Mouse (Mus musculus) heart, embryonic 16.5 days (tissue): ENCODE results near the gene Oaz3. TPM values are rescaled to one million over a fixed set of nuclear protein-coding genes. Genes with fewer than 3 reads are reported as not detected.

ENCODE experiments used
- ATAC-seq: fragments of 200-750 bp; cut with Nextera tagmentation; replicated peaks from 2 replicates; pipeline ENCODE4 v1.8.0; 2017; ENCODE audit warnings: moderate number of reproducible peaks; ENCODE audit not compliant: insufficient read depth, low FRiP score; ENCODE audit errors: extremely low read depth
- H3K27ac ChIP-seq: fragments of 300-500 bp; sonication (generic); 2 replicates; pipeline ENCODE4 v1.5.1; 2014; ENCODE audit warnings: mild to moderate bottlenecking, low read length, control low read depth, moderate library complexity
- H3K27me3 ChIP-seq: fragments of 300-500 bp; sonication (generic); 2 replicates; pipeline ENCODE4 v1.6.1; 2014; ENCODE audit warnings: low read length, mixed read lengths; ENCODE audit not compliant: control insufficient read depth, insufficient read depth
- H3K36me3 ChIP-seq: fragments of 300-500 bp; sonication (generic); 2 replicates; pipeline ENCODE4 v1.6.1; 2014; ENCODE audit not compliant: control insufficient read depth, insufficient read depth
- H3K4me1 ChIP-seq: fragments of 300-500 bp; sonication (generic); 2 replicates; pipeline ENCODE4 v1.6.1; 2014; ENCODE audit warnings: low read length, mixed read lengths; ENCODE audit not compliant: control insufficient read depth, insufficient read depth
- H3K4me2 ChIP-seq: fragments of 300-500 bp; sonication (generic); 2 replicates; pipeline ENCODE4 v1.6.1; 2014; ENCODE audit warnings: low read depth, mild to moderate bottlenecking, control low read depth, low read length
- H3K4me3 ChIP-seq: fragments of 300-500 bp; sonication (generic); 2 replicates; pipeline ENCODE4 v1.5.1; 2014; ENCODE audit warnings: mild to moderate bottlenecking, control low read depth, low read length
- H3K9ac ChIP-seq: fragments of 300-500 bp; sonication (generic); 2 replicates; pipeline ENCODE4 v1.6.1; 2014; ENCODE audit warnings: low read length, control low read depth
- H3K9me3 ChIP-seq: fragments of 300-500 bp; sonication (generic); replicated peaks from 2 replicates; pipeline ENCODE4 v1.6.1; 2016; ENCODE audit warnings: low read length; ENCODE audit not compliant: control insufficient read depth
- WGBS: fragments of 180-500 bp; shearing (Covaris S2); extraction: QIAGEN DNeasy Blood & Tissue Kit; methylation state at CpG from one replicate; pipeline ENCODE4 v1.1.7; 2014; 5-methylcytosine and 5-hydroxymethylcytosine counted together
- polyA plus RNA-seq: library from polyadenylated mRNA; unstranded; fragments of >200 nt; fragmentation: Nextera tagmentation; extraction: Ambion mirVana; gene quantifications from 2 replicates; pipeline ENCODE4 v1.2.1, GENCODE M21; 2015

The Oaz3 gene
- polyA plus RNA-seq, 1 experiment from 2014 or later = 0.49 TPM

DNA sequence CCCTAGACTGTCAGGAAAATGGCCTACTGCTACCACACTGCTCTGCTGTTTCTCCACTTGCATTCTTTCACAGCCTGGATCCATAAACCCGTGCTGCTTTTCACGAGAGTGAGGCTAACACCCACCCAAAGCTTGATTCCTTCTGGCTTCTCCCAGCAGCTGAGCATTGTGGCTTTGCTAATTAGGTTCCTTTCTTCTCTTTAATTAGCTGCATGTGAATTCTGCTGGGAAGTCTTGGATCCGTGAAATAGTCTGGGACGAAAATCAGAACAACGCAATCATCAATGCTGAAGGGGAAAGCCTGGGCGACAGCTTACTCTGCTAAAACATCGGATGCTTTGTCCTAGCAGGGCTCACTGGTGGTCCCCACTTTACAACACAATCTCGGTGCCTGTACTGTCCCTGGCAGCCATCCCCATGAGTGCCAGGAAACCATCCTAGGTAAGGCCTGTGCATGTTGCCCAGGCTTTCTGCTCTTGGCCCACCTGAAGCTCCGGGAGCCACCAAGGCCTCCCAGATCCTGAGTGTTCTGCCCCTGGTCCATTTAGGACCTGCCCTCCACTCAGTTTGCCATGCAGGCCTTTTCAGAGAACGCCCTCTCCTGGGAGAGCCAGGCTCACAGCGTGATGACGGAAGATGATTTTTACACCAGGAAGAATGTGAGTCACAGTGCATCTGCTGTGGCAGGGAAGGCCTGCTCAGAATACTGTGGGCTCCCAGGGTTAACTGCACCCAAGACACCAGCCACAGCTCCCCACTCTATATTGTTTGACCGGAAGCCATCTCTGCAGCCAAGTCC is 22.1 kb upstream of the Oaz3 start:
- H3K4me3 ChIP-seq = no peak overlapping the region
- H3K27ac ChIP-seq = no peak overlapping the region
- H3K27me3 ChIP-seq = no peaks in the 10 kb centered on the region
- no peak overlapping the region for H3K4me2 ChIP-seq
- no peaks in the 10 kb centered on the region for H3K9me3 ChIP-seq
- H3K36me3 ChIP-seq = no peaks in the 10 kb centered on the region
- H3K4me1 ChIP-seq = no peaks in the 10 kb centered on the region
- 79% methylated on average over 13 of the region's 13 CpGs for whole genome bisulfite sequencing
- no peak overlapping the region for H3K9ac ChIP-seq
- ATAC-seq = no peak

DNA sequence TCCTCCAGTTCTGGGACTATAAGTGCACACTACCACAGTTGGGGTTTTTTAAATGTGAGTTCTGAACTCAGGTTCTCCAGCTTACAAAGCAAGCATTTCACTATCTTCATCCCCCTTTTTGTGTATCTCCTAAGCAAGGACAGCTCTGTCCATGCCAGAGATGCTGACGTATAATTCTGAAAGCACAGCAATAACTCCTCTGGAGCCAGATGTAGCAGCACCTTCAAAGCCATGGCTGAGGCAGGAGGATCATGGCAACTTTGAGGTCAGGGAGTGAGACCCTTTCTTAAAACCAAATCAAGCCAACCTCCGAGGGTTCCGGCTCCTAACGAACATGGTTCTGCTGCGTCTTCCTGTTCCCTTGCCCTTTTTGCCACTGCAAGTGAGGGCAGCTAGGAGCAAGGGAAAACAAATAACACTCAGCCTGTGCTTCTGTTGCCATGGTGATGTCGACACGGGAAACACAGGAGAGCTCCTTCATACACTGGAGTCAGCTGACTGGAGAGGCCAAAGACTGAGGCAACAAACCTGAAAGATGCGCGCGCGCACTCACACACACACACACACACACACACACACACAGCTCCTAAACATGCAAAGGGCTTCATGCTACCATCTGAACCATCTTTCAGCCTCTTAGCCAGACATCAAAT is 20.3 kb upstream of the Oaz3 start:
- H3K4me2 ChIP-seq = no peak overlapping the region
- ATAC-seq = no peak
- H3K4me3 ChIP-seq = no peak overlapping the region
- H3K27ac ChIP-seq = no peak overlapping the region
- no peaks in the 10 kb centered on the region for H3K4me1 ChIP-seq
- no peaks in the 10 kb centered on the region for H3K27me3 ChIP-seq
- H3K9me3 ChIP-seq = no peaks in the 10 kb centered on the region
- WGBS = 53% methylated on average over 11 of the region's 11 CpGs
- H3K9ac ChIP-seq = no peak overlapping the region
- no peaks in the 10 kb centered on the region for H3K36me3 ChIP-seq

- H3K9ac ChIP-seq = no peak overlapping the region
- no peak overlapping the region for H3K4me2 ChIP-seq
- 93% methylated on average over 2 of the region's 2 CpGs for WGBS
Observed at GRCm38 (mm10) chr3:94459834-94460233, 16.1 kb upstream of the Oaz3 start.

DNA sequence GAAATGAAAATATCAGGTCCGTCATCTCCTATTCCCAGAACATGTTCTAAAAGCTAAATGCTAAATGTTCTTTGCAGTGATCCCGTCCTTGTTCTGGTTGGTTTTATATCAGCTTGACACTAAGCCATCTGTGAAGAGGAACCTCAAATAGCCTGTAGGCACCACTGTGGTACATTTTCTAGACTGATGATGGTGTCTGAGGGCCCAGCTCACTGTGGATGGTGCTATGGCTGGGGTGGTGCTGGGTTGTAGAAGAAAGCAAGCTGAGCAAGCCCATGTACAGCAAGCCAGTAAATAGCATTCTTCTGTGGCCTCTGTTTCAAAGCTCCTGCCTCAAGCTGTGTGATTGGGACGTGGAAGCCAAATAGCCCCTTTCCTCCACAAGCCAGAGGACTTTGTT is 13.3 kb upstream of the Oaz3 start:
- Histone ChIP-seq H3K9me3 (no peaks in the 10 kb centered on the region), H3K4me3 (no peak overlapping the region), H3K9ac (no peak overlapping the region), H3K4me1 (no peaks in the 10 kb centered on the region), H3K27ac (no peak overlapping the region), H3K4me2 (no peak overlapping the region), H3K27me3 (peaks cover 10% of the 10 kb centered on the region), H3K36me3 (no peaks in the 10 kb centered on the region)
- 69% methylated on average over 3 of the region's 3 CpGs for WGBS
- ATAC-seq = no peak

More at GRCm38 (mm10) chr3:94459834-94460233, 16.1 kb upstream of the Oaz3 start:
- ATAC-seq = no peak
- Histone ChIP-seq H3K27me3 (peaks cover 10% of the 10 kb centered on the region), H3K4me3 (no peak overlapping the region), H3K4me1 (no peaks in the 10 kb centered on the region), H3K36me3 (no peaks in the 10 kb centered on the region), H3K27ac (no peak overlapping the region), H3K9me3 (no peaks in the 10 kb centered on the region)

DNA sequence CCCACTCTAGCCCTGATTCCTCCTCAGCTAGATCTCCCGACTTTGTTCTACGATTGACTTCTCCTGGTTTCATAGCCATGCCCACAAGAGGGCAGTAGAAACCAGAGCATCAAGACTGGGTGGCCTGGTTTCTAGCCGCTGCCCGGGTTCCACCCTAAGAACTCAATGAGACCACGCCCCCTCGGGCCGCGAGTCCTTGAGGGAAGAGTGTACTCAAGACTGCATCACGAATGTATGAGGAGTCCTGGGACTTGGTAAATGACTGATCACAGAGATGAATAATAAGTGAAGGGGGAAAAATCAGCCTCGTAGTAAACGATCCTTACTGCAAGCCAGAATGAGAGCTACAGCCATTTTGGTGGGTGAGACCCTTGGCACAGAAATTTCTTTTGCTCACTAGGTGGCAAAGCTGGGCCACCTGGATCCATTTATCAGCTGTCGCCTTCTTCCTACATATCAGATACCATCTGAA is 12.8 kb upstream of the Oaz3 start:
- H3K27ac ChIP-seq = no peak overlapping the region
- peak overlapping the region; percentile 60 for H3K4me2 ChIP-seq
- no peak overlapping the region for H3K9ac ChIP-seq
- H3K27me3 ChIP-seq = peaks cover 10% of the 10 kb centered on the region
- ATAC-seq = peak; percentile 79
- no peaks in the 10 kb centered on the region for H3K36me3 ChIP-seq
- peak overlapping the region; percentile 44 for H3K4me3 ChIP-seq
- H3K4me1 ChIP-seq = no peaks in the 10 kb centered on the region
- H3K9me3 ChIP-seq = no peaks in the 10 kb centered on the region
- 2% methylated on average over 12 of the region's 12 CpGs for WGBS

DNA sequence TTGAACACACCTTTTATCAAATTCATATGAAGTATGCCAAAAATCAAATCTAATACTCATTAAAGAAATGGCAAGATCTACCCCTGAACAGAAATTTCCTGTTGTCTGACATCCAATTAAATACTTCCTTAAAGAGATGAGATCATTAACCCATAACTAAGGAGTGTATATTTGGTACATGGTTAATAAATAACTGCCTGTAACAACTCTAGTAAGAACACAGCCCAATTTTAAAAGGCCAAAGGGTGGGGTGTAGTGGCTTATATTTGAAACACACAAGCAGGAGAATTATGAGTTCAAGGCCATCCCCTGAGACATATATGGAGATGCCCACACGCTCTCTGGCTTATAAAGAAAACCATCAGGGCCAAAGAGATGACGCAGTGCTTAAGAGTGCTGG is 5.7 kb upstream of the Oaz3 start:
- Histone ChIP-seq H3K27ac (no peak overlapping the region), H3K4me2 (no peak overlapping the region), H3K4me1 (peaks cover under 1% of the 10 kb centered on the region; the same call in 1 of the 2 replicates), H3K9me3 (no peaks in the 10 kb centered on the region), H3K9ac (no peak overlapping the region), H3K36me3 (peaks cover 38% of the 10 kb centered on the region), H3K4me3 (no peak overlapping the region), H3K27me3 (no peaks in the 10 kb centered on the region)
- 97% methylated on average over 2 of the region's 2 CpGs for WGBS
- no peak for ATAC-seq

DNA sequence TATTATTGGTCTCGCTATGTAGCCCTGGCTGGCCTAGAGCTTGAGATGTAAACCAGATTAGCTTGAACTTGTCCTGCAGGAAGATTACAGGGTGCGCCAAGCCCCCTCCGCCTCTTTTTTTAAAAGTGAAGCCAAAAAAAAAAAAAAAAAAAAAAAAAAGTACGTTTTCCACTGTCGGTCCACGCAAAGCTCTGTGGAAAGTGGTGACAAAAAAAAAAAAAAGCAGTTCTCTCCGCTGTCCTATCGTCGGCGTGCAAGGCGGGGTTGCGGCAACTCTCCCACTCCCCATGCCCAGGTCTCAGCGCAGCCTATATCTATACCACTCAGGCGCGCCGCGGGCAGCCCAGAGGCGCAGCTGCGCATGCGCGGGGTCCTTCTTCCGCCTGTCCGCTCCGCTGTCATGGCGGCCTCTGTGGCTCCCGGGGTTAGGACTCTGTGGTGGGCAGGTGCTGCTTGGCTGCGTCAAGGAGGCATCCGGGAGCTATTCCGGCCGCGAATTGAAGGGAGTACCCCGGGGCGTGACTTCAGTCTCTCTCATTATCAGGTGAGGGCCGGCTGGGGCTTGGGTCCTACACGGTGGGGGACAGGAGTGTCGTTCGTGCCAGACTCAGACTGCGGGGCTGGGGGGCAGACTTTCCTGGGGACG is 641 bp downstream of the Oaz3 start, which contains the start of gene Mrpl9:
Gene Mrpl9 (plus strand): TSS at position 368 of the 646 bp plus-strand sequence.
- ATAC-seq = peak; percentile 97
- H3K36me3 ChIP-seq = peaks cover 24% of the 10 kb centered on the region
- under 1% methylated on average over 38 of the region's 39 CpGs for WGBS

GRCm38 (mm10) chr3:94441182-94441581 is 2.5 kb downstream of the Oaz3 start:
- ATAC-seq = no peak
- WGBS = 38% methylated on average over 3 of the region's 3 CpGs
- H3K9ac ChIP-seq = no peak overlapping the region
- no peak overlapping the region for H3K27ac ChIP-seq
- no peaks in the 10 kb centered on the region for H3K27me3 ChIP-seq
- H3K9me3 ChIP-seq = no peaks in the 10 kb centered on the region
- H3K4me3 ChIP-seq = no peak overlapping the region
- H3K4me2 ChIP-seq = no peak overlapping the region
- peaks cover 7% of the 10 kb centered on the region for H3K4me1 ChIP-seq
- peaks cover 5% of the 10 kb centered on the region for H3K36me3 ChIP-seq

More for the DNA sequence above, 641 bp downstream of the Oaz3 start, which contains the start of gene Mrpl9:
- Histone ChIP-seq H3K4me2 (peak within 1 kb of the TSS; percentile 94), H3K27ac (peak within 1 kb of the TSS; percentile 79), H3K27me3 (no peaks in the 10 kb centered on the region), H3K4me3 (peak within 1 kb of the TSS; percentile 97), H3K9me3 (no peaks in the 10 kb centered on the region), H3K9ac (peak within 1 kb of the TSS; percentile 97), H3K4me1 (peaks cover 7% of the 10 kb centered on the region)

DNA sequence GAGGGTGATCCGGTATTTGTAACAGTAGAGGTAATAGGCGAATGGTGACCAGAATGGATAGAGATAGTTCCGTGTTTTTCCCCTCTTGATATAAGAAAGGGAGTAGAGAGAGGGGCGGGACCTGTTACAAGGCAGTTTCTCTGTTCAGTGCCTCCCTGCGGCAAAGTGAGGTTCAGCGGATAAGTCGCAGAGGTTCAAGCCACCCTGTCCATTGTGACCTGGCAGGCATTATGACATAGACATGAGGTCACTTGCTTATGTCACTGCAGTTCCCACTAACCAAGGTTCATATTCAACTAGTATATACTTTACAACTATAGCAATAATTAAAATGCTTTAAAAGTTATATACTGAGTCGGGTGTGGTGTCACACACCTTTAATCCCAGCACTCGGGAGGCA is 7.3 kb downstream of the Oaz3 start:
- no peak for ATAC-seq
- H3K36me3 ChIP-seq = no peaks in the 10 kb centered on the region
- H3K27me3 ChIP-seq = no peaks in the 10 kb centered on the region
- WGBS = 71% methylated on average over 9 of the region's 9 CpGs
- H3K4me3 ChIP-seq = no peak overlapping the region
- H3K9me3 ChIP-seq = no peaks in the 10 kb centered on the region
- no peaks in the 10 kb centered on the region for H3K4me1 ChIP-seq
- H3K9ac ChIP-seq = no peak overlapping the region
- H3K27ac ChIP-seq = no peak overlapping the region
- H3K4me2 ChIP-seq = no peak overlapping the region
